Mouse (Mus musculus) megakaryocyte progenitor cell, adult 5-6 weeks (primary cell): Measurements from ENCODE around the gene Ddx6. TPM values are rescaled to one million over a fixed set of nuclear protein-coding genes. Genes with fewer than 3 reads are reported as not detected.
"Not testable (repeated sequence)": the region's sequence is repeated elsewhere in the genome, so short reads cannot be mapped to it uniquely, and the experiment has no call there.

Experiments
- ATAC-seq: replicated peaks from 2 replicates; pipeline ENCODE4 v1.8.0; 2016; ENCODE audit warnings: mild to moderate bottlenecking, moderate TSS enrichment, inconsistent platforms; ENCODE audit not compliant: poor library complexity
- total RNA-seq, 2 experiments: library from RNA; stranded (forward) in 1 of 2; stranded (reverse) in 1 of 2; fragments of 157-497, 149-512 nt in 1 of 2; fragments of 200-1000 nt in 1 of 2; gene quantifications; 2 replicates each; pipeline versions ENCODE4 v1.2.3 to v1.2.4; 2015 to 2017

The Ddx6 gene
- total RNA-seq, 2 experiments from 2014 or later: 65.0 to 66.6 TPM

GRCm38 (mm10) chr9:44593221-44593620, 11.5 kb upstream of the Ddx6 start:
- ATAC-seq: no peak

GRCm38 (mm10) chr9:44593886-44594285, 10.8 kb upstream of the Ddx6 start:
- ATAC-seq: no peak

GRCm38 (mm10) chr9:44594901-44595536, 9.7 kb upstream of the Ddx6 start:
- ATAC-seq: no peak

- ATAC-seq: no peak
Measured at GRCm38 (mm10) chr9:44595537-44595930, 9.2 kb upstream of the Ddx6 start.

- no peak for ATAC-seq
Measured at GRCm38 (mm10) chr9:44597742-44598141, 7.0 kb upstream of the Ddx6 start.

- ATAC-seq: no peak
Measured at GRCm38 (mm10) chr9:44598899-44599495, 5.7 kb upstream of the Ddx6 start.

- no peak for ATAC-seq
Measured at GRCm38 (mm10) chr9:44599616-44600015, 5.1 kb upstream of the Ddx6 start.

GRCm38 (mm10) chr9:44600801-44601200, 3.9 kb upstream of the Ddx6 start:
- ATAC-seq: no peak

GRCm38 (mm10) chr9:44602766-44603165, 1.9 kb upstream of the Ddx6 start:
- ATAC-seq: no peak

- ATAC-seq: peak; percentile 75
Measured at GRCm38 (mm10) chr9:44603454-44604289, 1.0 kb upstream of the Ddx6 start.

GRCm38 (mm10) chr9:44604290-44604778, 358 bp upstream of the Ddx6 start:
- peak; percentile 63 for ATAC-seq

- peak; percentile 33; the same call in 1 of the 2 replicates for ATAC-seq
Measured at GRCm38 (mm10) chr9:44605616-44606165, 999 bp downstream of the Ddx6 start.

- no peak for ATAC-seq
Measured at GRCm38 (mm10) chr9:44606646-44607045, 2.0 kb downstream of the Ddx6 start.

- no peak for ATAC-seq
Measured at GRCm38 (mm10) chr9:44607306-44607705, 2.6 kb downstream of the Ddx6 start.

GRCm38 (mm10) chr9:44610371-44610770, 5.7 kb downstream of the Ddx6 start:
- ATAC-seq: no peak

- ATAC-seq: not testable (repeated sequence)
Measured at GRCm38 (mm10) chr9:44613081-44613480, 8.4 kb downstream of the Ddx6 start.

- ATAC-seq: no peak
Measured at GRCm38 (mm10) chr9:44621114-44621513, 16.4 kb downstream of the Ddx6 start.

GRCm38 (mm10) chr9:44624390-44624789, 19.7 kb downstream of the Ddx6 start:
- no peak for ATAC-seq

- no peak for ATAC-seq
Measured at GRCm38 (mm10) chr9:44626268-44626667, 21.6 kb downstream of the Ddx6 start.

- ATAC-seq: peak; percentile 89
Measured at GRCm38 (mm10) chr9:44637551-44638169, 33.0 kb downstream of the Ddx6 start.

- ATAC-seq: peak; percentile 37
Measured at GRCm38 (mm10) chr9:44638726-44639125, 34.0 kb downstream of the Ddx6 start.
